Mouse (Mus musculus): ENCODE data around the gene Ttc39b. TPM values are rescaled to one million over a fixed set of nuclear protein-coding genes. Genes with fewer than 3 reads are reported as not detected.

Ttc39b gene
- polyA plus RNA-seq, 1 experiment = 1.9 TPM

DNA sequence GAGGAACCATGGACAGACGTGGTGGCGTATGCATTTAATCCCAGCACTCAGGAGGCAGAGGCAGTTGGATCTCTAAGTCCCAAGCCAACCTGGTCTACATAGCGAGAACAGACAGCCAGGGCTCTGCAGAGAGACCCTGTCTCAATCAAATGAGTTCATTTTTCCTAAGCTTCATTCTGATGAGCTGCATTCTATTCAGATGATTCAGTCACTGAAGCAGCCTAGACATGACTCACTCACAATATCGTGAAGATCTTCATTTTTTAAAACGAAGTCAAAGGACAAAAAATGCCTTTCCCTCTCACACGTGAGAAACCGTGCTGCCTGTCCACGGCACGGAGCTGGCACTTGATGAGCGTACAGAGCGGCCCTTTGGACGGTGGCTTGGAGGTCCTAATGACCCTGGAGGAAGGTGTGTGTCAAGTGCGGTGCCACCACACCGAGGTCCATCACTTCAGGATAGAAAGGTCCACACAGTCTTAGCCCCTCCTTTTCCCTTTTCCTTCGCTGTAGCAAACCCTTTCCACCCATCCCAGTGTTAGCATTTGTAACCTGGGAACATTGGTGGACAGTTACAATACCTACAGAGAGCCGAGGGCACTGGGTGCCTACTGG lies 21.8 kb downstream of the Ttc39b start:
- 89% methylated on average over 16 of the region's 16 CpGs for WGBS

GRCm38 (mm10) chr4:83301713-83302112 lies 22.3 kb downstream of the Ttc39b start:
- no peak overlapping the region for H3K27ac ChIP-seq (ENCODE audit: insufficient read depth, low read depth, low read length)
- H3K4me1 ChIP-seq (ENCODE audit: control insufficient read depth, insufficient read depth, insufficient read length, low read length) = peaks cover 17% of the 10 kb centered on the region
- TF ChIP-seq POLR2A (IDR thresholded peaks at IDR 0.05; ENCODE audit: low read depth, low read length) (no peak), CTCF (IDR thresholded peaks at IDR 0.05; ENCODE audit: extremely low read depth, insufficient read length, insufficient replicate concordance, low read depth, low read length) (no peak)
- H3K4me3 ChIP-seq (ENCODE audit: low read depth, low read length) = no peak overlapping the region
- no peaks in the 10 kb centered on the region for H3K27me3 ChIP-seq (ENCODE audit: control insufficient read depth, insufficient read depth, low read length)
- H3K36me3 ChIP-seq (ENCODE audit: control insufficient read depth, insufficient read depth, low read length) = peaks cover 2% of the 10 kb centered on the region; the same call in 1 of the 2 replicates
- 94% methylated on average over 1 of the region's 1 CpGs for WGBS

More for the DNA sequence above, 21.8 kb downstream of the Ttc39b start:
- Histone ChIP-seq H3K4me1 (ENCODE audit: control insufficient read depth, insufficient read depth, insufficient read length, low read length) (peaks cover 17% of the 10 kb centered on the region), H3K36me3 (ENCODE audit: control insufficient read depth, insufficient read depth, low read length) (peaks cover 2% of the 10 kb centered on the region; the same call in 1 of the 2 replicates), H3K27ac (ENCODE audit: insufficient read depth, low read depth, low read length) (no peak overlapping the region), H3K27me3 (ENCODE audit: control insufficient read depth, insufficient read depth, low read length) (no peaks in the 10 kb centered on the region), H3K4me3 (ENCODE audit: low read depth, low read length) (no peak overlapping the region)
- TF ChIP-seq POLR2A (IDR thresholded peaks at IDR 0.05; ENCODE audit: low read depth, low read length) (no peak), CTCF (IDR thresholded peaks at IDR 0.05; ENCODE audit: extremely low read depth, insufficient read length, insufficient replicate concordance, low read depth, low read length) (no peak)

GRCm38 (mm10) chr4:83284768-83285350 lies 39.2 kb downstream of the Ttc39b start:
- H3K36me3 ChIP-seq (ENCODE audit: control insufficient read depth, insufficient read depth, low read length) = no peaks in the 10 kb centered on the region
- TF ChIP-seq POLR2A (IDR thresholded peaks at IDR 0.05; ENCODE audit: low read depth, low read length) (no peak), CTCF (IDR thresholded peaks at IDR 0.05; ENCODE audit: extremely low read depth, insufficient read length, insufficient replicate concordance, low read depth, low read length) (no peak)
- WGBS = 31% methylated on average over 12 of the region's 12 CpGs
- H3K27me3 ChIP-seq (ENCODE audit: control insufficient read depth, insufficient read depth, low read length) = no peaks in the 10 kb centered on the region
- H3K4me1 ChIP-seq (ENCODE audit: control insufficient read depth, insufficient read depth, insufficient read length, low read length) = peaks cover 3% of the 10 kb centered on the region; the same call in 1 of the 2 replicates
- H3K27ac ChIP-seq (ENCODE audit: insufficient read depth, low read depth, low read length) = no peak overlapping the region
- H3K4me3 ChIP-seq (ENCODE audit: low read depth, low read length) = no peak overlapping the region

GRCm38 (mm10) chr4:83283973-83284767 lies 39.9 kb downstream of the Ttc39b start:
- WGBS = 54% methylated on average over 19 of the region's 19 CpGs
- H3K27me3 ChIP-seq (ENCODE audit: control insufficient read depth, insufficient read depth, low read length) = no peaks in the 10 kb centered on the region
- H3K4me1 ChIP-seq (ENCODE audit: control insufficient read depth, insufficient read depth, insufficient read length, low read length) = peaks cover 3% of the 10 kb centered on the region; the same call in 1 of the 2 replicates
- H3K36me3 ChIP-seq (ENCODE audit: control insufficient read depth, insufficient read depth, low read length) = no peaks in the 10 kb centered on the region
- no peak overlapping the region for H3K27ac ChIP-seq (ENCODE audit: insufficient read depth, low read depth, low read length)
- TF ChIP-seq POLR2A (IDR thresholded peaks at IDR 0.05; ENCODE audit: low read depth, low read length) (no peak), CTCF (IDR thresholded peaks at IDR 0.05; ENCODE audit: extremely low read depth, insufficient read length, insufficient replicate concordance, low read depth, low read length) (no peak)
- H3K4me3 ChIP-seq (ENCODE audit: low read depth, low read length) = no peak overlapping the region

GRCm38 (mm10) chr4:83282424-83282823 lies 41.6 kb downstream of the Ttc39b start:
- Histone ChIP-seq H3K27me3 (ENCODE audit: control insufficient read depth, insufficient read depth, low read length) (no peaks in the 10 kb centered on the region), H3K36me3 (ENCODE audit: control insufficient read depth, insufficient read depth, low read length) (no peaks in the 10 kb centered on the region), H3K4me1 (ENCODE audit: control insufficient read depth, insufficient read depth, insufficient read length, low read length) (peaks cover 3% of the 10 kb centered on the region; the same call in 1 of the 2 replicates), H3K4me3 (ENCODE audit: low read depth, low read length) (no peak overlapping the region), H3K27ac (ENCODE audit: insufficient read depth, low read depth, low read length) (no peak overlapping the region)
- TF ChIP-seq CTCF (IDR thresholded peaks at IDR 0.05; ENCODE audit: extremely low read depth, insufficient read length, insufficient replicate concordance, low read depth, low read length) = no peak
- TF ChIP-seq POLR2A (IDR thresholded peaks at IDR 0.05; ENCODE audit: low read depth, low read length) = no peak
- WGBS = 25% methylated on average over 6 of the region's 6 CpGs

- Histone ChIP-seq H3K27me3 (ENCODE audit: control insufficient read depth, insufficient read depth, low read length) (no peaks in the 10 kb centered on the region), H3K4me3 (ENCODE audit: low read depth, low read length) (no peak overlapping the region), H3K36me3 (ENCODE audit: control insufficient read depth, insufficient read depth, low read length) (no peaks in the 10 kb centered on the region), H3K27ac (ENCODE audit: insufficient read depth, low read depth, low read length) (no peak overlapping the region), H3K4me1 (ENCODE audit: control insufficient read depth, insufficient read depth, insufficient read length, low read length) (0 out of 2 replicates have a peak, but pooled peaks cover 2% of the 10 kb centered on the region)
- 93% methylated on average over 7 of the region's 7 CpGs for WGBS
- TF ChIP-seq POLR2A (IDR thresholded peaks at IDR 0.05; ENCODE audit: low read depth, low read length) (no peak), CTCF (IDR thresholded peaks at IDR 0.05; ENCODE audit: extremely low read depth, insufficient read length, insufficient replicate concordance, low read depth, low read length) (no peak)
These were observed 44.8 kb downstream of the Ttc39b start for GRCm38 (mm10) chr4:83279236-83279635.

DNA sequence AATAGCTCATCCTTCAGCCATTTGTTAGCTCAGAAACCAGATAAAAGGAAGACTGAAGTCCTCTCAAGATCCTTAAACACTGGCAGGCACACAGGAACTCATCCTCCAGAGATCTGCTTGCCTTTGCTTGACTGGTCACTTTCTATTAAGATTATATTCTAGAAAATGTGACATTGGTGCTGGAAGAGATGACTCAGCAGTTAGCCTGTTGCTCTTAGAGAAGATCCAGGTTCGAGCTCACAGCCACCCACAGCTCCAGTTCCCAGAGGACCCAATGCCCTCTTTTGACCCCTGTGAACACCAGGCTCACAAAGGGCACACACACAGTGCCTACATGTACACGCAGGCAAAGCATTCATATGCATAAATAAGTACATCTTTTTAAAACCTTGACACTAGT lies 49.8 kb downstream of the Ttc39b start:
- peaks cover 8% of the 10 kb centered on the region for H3K36me3 ChIP-seq (ENCODE audit: control insufficient read depth, insufficient read depth, low read length)
- no peak overlapping the region for H3K27ac ChIP-seq (ENCODE audit: insufficient read depth, low read depth, low read length)
- TF ChIP-seq CTCF (IDR thresholded peaks at IDR 0.05; ENCODE audit: extremely low read depth, insufficient read length, insufficient replicate concordance, low read depth, low read length) (no peak), POLR2A (IDR thresholded peaks at IDR 0.05; ENCODE audit: low read depth, low read length) (no peak)
- no peaks in the 10 kb centered on the region for H3K27me3 ChIP-seq (ENCODE audit: control insufficient read depth, insufficient read depth, low read length)
- no peak overlapping the region for H3K4me3 ChIP-seq (ENCODE audit: low read depth, low read length)
- 60% methylated on average over 2 of the region's 2 CpGs for WGBS
- 0 out of 2 replicates have a peak, but pooled peaks cover 3% of the 10 kb centered on the region for H3K4me1 ChIP-seq (ENCODE audit: control insufficient read depth, insufficient read depth, insufficient read length, low read length)

Measured in small intestine, adult 2 months (tissue).